Mouse (Mus musculus) bone marrow, adult 2 months (tissue): ENCODE results near the gene Dnttip1.
"Not testable (repeated sequence)": the region's sequence is repeated elsewhere in the genome, so short reads cannot be mapped to it uniquely, and the experiment has no call there.

Source experiments
- CTCF ChIP-seq: fragments of 200-500 bp; IDR thresholded peaks from 2 replicates; pipeline ENCODE4 v1.5.1; 2011; ENCODE audit warnings: low read length, control low read depth; ENCODE audit not compliant: control insufficient read depth, insufficient read depth
- POLR2A ChIP-seq: fragments of 200-500 bp; IDR thresholded peaks from 2 replicates; pipeline ENCODE4 v1.6.1; 2011; ENCODE audit warnings: low read depth, mild to moderate bottlenecking, control low read depth, low read length, borderline replicate concordance; ENCODE audit not compliant: control insufficient read depth

GRCm38 (mm10) chr2:164798554-164798953 lies 52.8 kb downstream of the Dnttip1 start:
- TF ChIP-seq POLR2A, CTCF: not testable (repeated sequence)
